Comparison of ENCODE assay signal across 8 mouse cellular contexts in genomic region chr10:36506727-36507555, GRCm38 (mm10). TPM values are rescaled to one million over a fixed set of nuclear protein-coding genes. Genes with fewer than 3 reads are reported as not detected.
DNase-seq lines count a peak whose midpoint lies in the region; ATAC-seq lines count a peak whose summit lies in the region.

Hs3st5 (plus strand) TSS chr10:36506814.

- no peaks in the 10 kb centered on the region for H3K9me3 ChIP-seq in forebrain, embryonic 15.5 days
- H3K9me3 ChIP-seq in hindbrain, embryonic 11.5 days (ENCODE audit: control insufficient read depth, low read length) = no peaks in the 10 kb centered on the region
- H3K9me3 ChIP-seq in midbrain, embryonic 10.5 days (replicated peaks) = no peaks in the 10 kb centered on the region

- no peaks in the 10 kb centered on the region for H3K36me3 ChIP-seq in forebrain, embryonic 15.5 days
- no peaks in the 10 kb centered on the region for H3K36me3 ChIP-seq in hindbrain, embryonic 11.5 days (ENCODE audit: control insufficient read depth, insufficient read depth, low read length)
- H3K36me3 ChIP-seq in midbrain, embryonic 10.5 days = no peaks in the 10 kb centered on the region

- ATAC-seq in forebrain, embryonic 15.5 days (replicated peaks) = peak; percentile 92
- peak; percentile 90 for ATAC-seq in hindbrain, embryonic 11.5 days (ENCODE audit: low FRiP score)

- under 1% methylated on average over 71 of the region's 71 CpGs for WGBS in forebrain, embryonic 15.5 days
- 0% methylated on average over 62 of the region's 71 CpGs for WGBS in hindbrain, embryonic 11.5 days
- under 1% methylated on average over 68 of the region's 71 CpGs for WGBS in midbrain, embryonic 10.5 days

- peak within 1 kb of the TSS; percentile 51; the same call in 1 of the 2 replicates for H3K27ac ChIP-seq in forebrain, embryonic 15.5 days (replicated peaks)
- peak within 1 kb of the TSS; percentile 10; the same call in 1 of the 2 replicates for H3K27ac ChIP-seq in hindbrain, embryonic 11.5 days (ENCODE audit: low read depth, low read length)
- peak within 1 kb of the TSS; percentile 72 for H3K27ac ChIP-seq in midbrain, embryonic 10.5 days (replicated peaks)

- H3K4me3 ChIP-seq in forebrain, embryonic 15.5 days = peak within 1 kb of the TSS; percentile 77
- H3K4me3 ChIP-seq in hindbrain, embryonic 11.5 days (ENCODE audit: low read depth, low read length) = peak within 1 kb of the TSS; percentile 69
- H3K4me3 ChIP-seq in midbrain, embryonic 10.5 days = peak within 1 kb of the TSS; percentile 80

- peak; percentile 35 to 75 for DNase-seq in adrenal gland, adult (ENCODE audit: inconsistent age in 2 of 2, low spot score in 1 of 2)
- DNase-seq in cerebellum, adult 11-12 months = peak; percentile 60
- peak; percentile 79 for DNase-seq in hindbrain, embryonic 11.5 days (ENCODE audit: low spot score)
- peak; percentile 60 to 84 for DNase-seq in left cerebral cortex, postnatal 10 days (ENCODE audit: extremely low spot score in 1 of 2, low spot score in 2 of 2)
- peak; percentile 78 for DNase-seq in midbrain, embryonic 10.5 days (ENCODE audit: low spot score)
- DNase-seq in right cerebral cortex, postnatal 4 days = peak; percentile 77
- DNase-seq in T-cell, adult 2 months (ENCODE audit: low spot score) = no peak

- peak within 1 kb of the TSS; percentile 97 for H3K4me2 ChIP-seq in forebrain, embryonic 15.5 days (replicated peaks)
- H3K4me2 ChIP-seq in hindbrain, embryonic 11.5 days (replicated peaks; ENCODE audit: low read depth, low read length) = peak within 1 kb of the TSS; percentile 98

- intact Hi-C loops in left cerebral cortex, postnatal 10 days (cut with DNase I) = no loop called here

- H3K4me1 ChIP-seq in forebrain, embryonic 15.5 days = peaks cover 20% of the 10 kb centered on the region
- H3K4me1 ChIP-seq in hindbrain, embryonic 11.5 days (replicated peaks; ENCODE audit: control insufficient read depth, insufficient read depth, low read length) = no peaks in the 10 kb centered on the region
- peaks cover 24% of the 10 kb centered on the region for H3K4me1 ChIP-seq in midbrain, embryonic 10.5 days

- H3K9ac ChIP-seq in forebrain, embryonic 15.5 days (replicated peaks) = peak within 1 kb of the TSS; percentile 65
- H3K9ac ChIP-seq in hindbrain, embryonic 11.5 days (ENCODE audit: low read depth, low read length) = peak within 1 kb of the TSS; percentile 65

- no peaks in the 10 kb centered on the region for H3K27me3 ChIP-seq in forebrain, embryonic 15.5 days
- peaks cover 3% of the 10 kb centered on the region; the same call in 1 of the 2 replicates for H3K27me3 ChIP-seq in hindbrain, embryonic 11.5 days (ENCODE audit: control insufficient read depth, insufficient read depth, low read length)
- peaks cover 60% of the 10 kb centered on the region for H3K27me3 ChIP-seq in midbrain, embryonic 10.5 days (ENCODE audit: low read depth, poor library complexity, severe bottlenecking)

RNA-seq across cellular contexts. Expression of gene Hs3st5, which starts in this region (rescaled TPM):
- polyA plus RNA-seq in forebrain, embryonic 15.5 days (2015; fragmentation: Nextera tagmentation; extraction: Ambion mirVana) = 7.4 and 9.9 TPM in 2 replicates
- polyA plus RNA-seq in hindbrain, embryonic 11.5 days (2014; fragmentation: Nextera tagmentation; extraction: Ambion mirVana) = 5.8 and 6.1 TPM in 2 replicates
- total RNA-seq in left cerebral cortex, postnatal 10 days (2021) = 10 to 100 TPM; 16.0 to 17.1 TPM
- 1.3 and 1.9 TPM in 2 replicates for polyA plus RNA-seq in midbrain, embryonic 10.5 days (2016; fragmentation: Nextera tagmentation; extraction: Ambion mirVana)

Comparison
In these comparisons a context has a peak if more than half of its experiments do, and no peak if none do; other contexts are left out.
1. H3K27ac ChIP-seq: peak in every context shown above with its lines; median percentile 72 in midbrain, embryonic 10.5 days; 51 in forebrain, embryonic 15.5 days; 10 in hindbrain, embryonic 11.5 days.